Mouse (Mus musculus) CH12.LX (cell line): ENCODE results near the gene Stox2. TPM values are rescaled to one million over a fixed set of nuclear protein-coding genes. Genes with fewer than 3 reads are reported as not detected.

ENCODE experiments used
- DNase-seq: peaks from one replicate; pipeline ENCODE4 v3.0.0-alpha.2; 2013; ENCODE audit errors: extremely low read depth
- H3K27ac ChIP-seq: 2 replicates; pipeline ENCODE4 v1.5.1; 2012; ENCODE audit warnings: low read depth, mild to moderate bottlenecking, control low read depth, moderate library complexity; ENCODE audit not compliant: insufficient read depth
- H3K27me3 ChIP-seq: replicated peaks from 2 replicates; pipeline ENCODE3; 2012; ENCODE audit warnings: inconsistent platforms
- H3K36me3 ChIP-seq, 2 experiments: replicated peaks in 1 of 2; 2 replicates each; pipeline versions ENCODE3 to v1.6.1; 2012; ENCODE audit warnings: inconsistent platforms in 1 of 2, low read length in 1 of 2, mild to moderate bottlenecking in 1 of 2, mixed read lengths in 1 of 2, moderate library complexity in 1 of 2; ENCODE audit not compliant: control insufficient read depth in 1 of 2, insufficient read depth in 1 of 2
- H3K4me1 ChIP-seq, 2 experiments: 2 replicates each; pipeline ENCODE4 v1.6.1; 2012; ENCODE audit warnings: inconsistent platforms in 1 of 2, moderate library complexity in 1 of 2; ENCODE audit not compliant: insufficient read depth in 2 of 2, control insufficient read depth in 1 of 2
- H3K4me2 ChIP-seq: 2 replicates; pipeline ENCODE4 v1.6.1; 2012; ENCODE audit warnings: low read depth, mild to moderate bottlenecking, control low read depth; ENCODE audit not compliant: poor library complexity, insufficient read depth, severe bottlenecking
- H3K4me3 ChIP-seq, 3 experiments: fragments of 150-350 bp in 1 of 3; sonication (generic) in 1 of 3; replicated peaks in 1 of 3; 2 replicates each; pipeline versions ENCODE3 to v1.5.1; 2011 to 2012; ENCODE audit warnings: low read depth in 2 of 3, low read length in 2 of 3, mild to moderate bottlenecking in 2 of 3, moderate library complexity in 2 of 3, control low read depth in 1 of 3, improper control_type of control experiment in 1 of 3, inconsistent platforms in 1 of 3, mixed read lengths in 1 of 3; ENCODE audit not compliant: poor library complexity in 1 of 3
- H3K79me2 ChIP-seq: replicated peaks from 2 replicates; pipeline ENCODE4 v1.6.1; 2012; ENCODE audit warnings: mild to moderate bottlenecking, moderate library complexity; ENCODE audit not compliant: control insufficient read depth, poor library complexity, insufficient read depth, severe bottlenecking; ENCODE audit errors: extremely low read depth
- H3K9ac ChIP-seq: 2 replicates; pipeline ENCODE4 v1.6.1; 2012; ENCODE audit warnings: low read depth, mild to moderate bottlenecking, control low read depth, moderate library complexity; ENCODE audit not compliant: insufficient read depth
- H3K9me3 ChIP-seq: replicated peaks from 2 replicates; pipeline ENCODE3; 2012; ENCODE audit warnings: low read length, inconsistent platforms, mixed read lengths
- BHLHE40 ChIP-seq: IDR thresholded peaks from 2 replicates; pipeline ENCODE4 v1.6.1; 2011; ENCODE audit warnings: mild to moderate bottlenecking, low read depth, low read length, improper control_type of control experiment
- CHD1 ChIP-seq: IDR thresholded peaks from 2 replicates; pipeline ENCODE4 v1.6.1; 2012; ENCODE audit warnings: low read depth, low read length, improper control_type of control experiment, inconsistent platforms
- CHD2 ChIP-seq: IDR thresholded peaks from 2 replicates; pipeline ENCODE4 v1.6.1; 2011; ENCODE audit warnings: low read length, improper control_type of control experiment
- CTCF ChIP-seq, 2 experiments: IDR thresholded peaks in 1 of 2; conservative IDR thresholded peaks in 1 of 2; 2 replicates each; pipeline ENCODE4 v1.5.1; 2011 to 2012; ENCODE audit warnings: low read depth in 2 of 2, low read length in 2 of 2, improper control_type of control experiment in 1 of 2, inconsistent platforms in 1 of 2, mild to moderate bottlenecking in 1 of 2, moderate library complexity in 1 of 2
- E2F4 ChIP-seq: IDR thresholded peaks from 2 replicates; pipeline ENCODE4 v1.6.1; 2011; ENCODE audit warnings: low read depth, low read length, improper control_type of control experiment; ENCODE audit not compliant: insufficient replicate concordance
- ELF1 ChIP-seq: IDR thresholded peaks from 2 replicates; pipeline ENCODE4 v1.6.1; 2014; ENCODE audit warnings: low read depth, mild to moderate bottlenecking, inconsistent platforms, low read length, improper control_type of control experiment
- GABPA ChIP-seq: IDR thresholded peaks from 2 replicates; pipeline ENCODE4 v1.6.1; 2012; ENCODE audit warnings: low read depth, low read length, improper control_type of control experiment, inconsistent platforms; ENCODE audit not compliant: insufficient replicate concordance
- HCFC1 ChIP-seq: IDR thresholded peaks from 2 replicates; pipeline ENCODE4 v1.6.1; 2012; ENCODE audit warnings: low read depth, mild to moderate bottlenecking, inconsistent platforms, low read length, improper control_type of control experiment
- JUN ChIP-seq: IDR thresholded peaks from 2 replicates; pipeline ENCODE4 v1.6.1; 2011; ENCODE audit warnings: low read depth, mild to moderate bottlenecking, low read length, improper control_type of control experiment, moderate library complexity; ENCODE audit not compliant: insufficient read depth
- JUND ChIP-seq: conservative IDR thresholded peaks from 2 replicates; pipeline ENCODE4 v1.6.1; 2011; ENCODE audit warnings: low read depth, low read length, improper control_type of control experiment
- MAFK ChIP-seq: IDR thresholded peaks from 2 replicates; pipeline ENCODE4 v1.6.1; 2011; ENCODE audit warnings: low read length, improper control_type of control experiment; ENCODE audit not compliant: insufficient replicate concordance
- MEF2A ChIP-seq: IDR thresholded peaks from 2 replicates; pipeline ENCODE4 v1.6.1; 2014; ENCODE audit warnings: low read depth, mild to moderate bottlenecking, inconsistent platforms, low read length, improper control_type of control experiment, borderline replicate concordance
- MXI1 ChIP-seq: IDR thresholded peaks from 2 replicates; pipeline ENCODE4 v1.6.1; 2011; ENCODE audit warnings: mild to moderate bottlenecking, low read depth, low read length, improper control_type of control experiment
- NELFE ChIP-seq: IDR thresholded peaks from 2 replicates; pipeline ENCODE4 v1.6.1; 2011; ENCODE audit warnings: low read depth, low read length, improper control_type of control experiment
- NRF1 ChIP-seq: IDR thresholded peaks from 2 replicates; pipeline ENCODE4 v1.6.1; 2014; ENCODE audit warnings: low read depth, mild to moderate bottlenecking, inconsistent platforms, low read length, improper control_type of control experiment, moderate library complexity
- PAX5 ChIP-seq: IDR thresholded peaks from 2 replicates; pipeline ENCODE4 v1.6.1; 2012; ENCODE audit warnings: low read length, inconsistent platforms, mixed read lengths
- POLR2A ChIP-seq: IDR thresholded peaks from 2 replicates; pipeline ENCODE4 v1.6.1; 2011; ENCODE audit warnings: low read depth, mild to moderate bottlenecking, improper control_type of control experiment, low read length
- POLR2AphosphoS2 ChIP-seq: IDR thresholded peaks from 2 replicates; pipeline ENCODE4 v1.6.1; 2011; ENCODE audit warnings: low read depth, low read length, improper control_type of control experiment
- RAD21 ChIP-seq: IDR thresholded peaks from 2 replicates; pipeline ENCODE4 v1.6.1; 2011; ENCODE audit warnings: low read depth, mild to moderate bottlenecking, low read length, improper control_type of control experiment, moderate library complexity
- SIN3A ChIP-seq: IDR thresholded peaks from 2 replicates; pipeline ENCODE4 v1.6.1; 2012; ENCODE audit warnings: low read length, improper control_type of control experiment, inconsistent platforms
- TBP ChIP-seq: conservative IDR thresholded peaks from 2 replicates; pipeline ENCODE4 v1.6.1; 2011; ENCODE audit warnings: low read depth, low read length, improper control_type of control experiment
- TCF12 ChIP-seq: IDR thresholded peaks from 2 replicates; pipeline ENCODE4 v1.6.1; 2014; ENCODE audit warnings: low read depth, mild to moderate bottlenecking, inconsistent platforms, low read length, improper control_type of control experiment
- UBTF ChIP-seq: IDR thresholded peaks from 2 replicates; pipeline ENCODE4 v1.6.1; 2012; ENCODE audit warnings: low read depth, mild to moderate bottlenecking, inconsistent platforms, low read length, improper control_type of control experiment, moderate library complexity
- USF2 ChIP-seq: conservative IDR thresholded peaks from 2 replicates; pipeline ENCODE4 v1.6.1; 2011; ENCODE audit warnings: low read depth, low read length, improper control_type of control experiment
- ZC3H11A ChIP-seq: IDR thresholded peaks from 2 replicates; pipeline ENCODE4 v1.6.1; 2012; ENCODE audit warnings: low read depth, mild to moderate bottlenecking, inconsistent platforms, low read length, improper control_type of control experiment
- ZMIZ1 ChIP-seq: IDR thresholded peaks from 2 replicates; pipeline ENCODE4 v1.6.1; 2012; ENCODE audit warnings: low read depth, mild to moderate bottlenecking, inconsistent platforms, low read length, improper control_type of control experiment
- dilution Hi-C: fragments of 300-500 bp; cut with MboI; formaldehyde crosslinking; loops from 2 replicates; pipeline ENCODE4 v1.14.3; 2020; ENCODE audit warnings: low sequenced_read_pairs; ENCODE audit not compliant: extremely low pct_unique_long_range_greater_than_20kb, extremely low pct_ligation_motif_present
- in situ Hi-C: fragments of 300-500 bp; cut with MboI; formaldehyde crosslinking; loops from 3 replicates; pipeline ENCODE4 v1.14.3; 2019; ENCODE audit warnings: low sequenced_read_pairs, low pct_ligation_motif_present, low pct_unique_long_range_greater_than_20kb, mixed read lengths
- polyA plus RNA-seq: library from polyadenylated mRNA; unstranded; fragments of >175 nt; gene quantifications from 2 replicates; pipeline ENCODE4 v1.2.1, GENCODE M21; 2012; ENCODE audit warnings: low read depth; ENCODE audit not compliant: insufficient read length
- total RNA-seq, 2 experiments: library from RNA; depleted of rRNA; stranded (reverse); fragments of 300-350 nt in 1 of 2; fragments of >200 nt in 1 of 2; gene quantifications; 2 replicates each; pipeline ENCODE4 v1.2.3; 2012 to 2014

Stox2 gene
- total and polyA plus RNA-seq, 3 experiments = 0.23 to 1.0 (median 0.42) TPM

DNA sequence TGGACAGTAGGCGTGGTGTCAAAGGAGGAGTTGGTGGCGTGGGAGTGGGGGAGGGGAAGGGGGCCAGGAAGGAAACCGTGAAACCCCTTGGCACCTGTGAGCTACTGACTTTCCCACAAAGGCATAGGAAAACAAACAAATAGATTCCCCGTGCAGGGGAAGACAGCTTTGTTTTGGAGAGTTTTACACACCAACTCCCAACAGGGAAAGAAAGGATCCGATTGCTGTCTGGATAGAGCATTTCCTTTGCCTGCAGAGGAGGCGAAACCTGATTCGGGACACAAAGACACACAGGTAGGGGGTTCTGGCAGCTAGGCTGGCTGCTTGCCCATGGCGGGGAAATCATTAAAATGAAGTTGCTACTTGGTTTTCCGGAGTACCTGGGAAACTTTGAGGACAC, 310.6 kb downstream of the Stox2 start:
- dilution Hi-C loops (no loop called here), in situ Hi-C loops (no loop called here)
- Histone ChIP-seq H3K9ac (no peak overlapping the region), H3K79me2 (no peaks in the 10 kb centered on the region), H3K27ac (no peak overlapping the region), H3K4me3 (no peak overlapping the region), H3K4me1 (no peaks in the 10 kb centered on the region), H3K9me3 (no peaks in the 10 kb centered on the region), H3K27me3 (no peaks in the 10 kb centered on the region), H3K4me2 (no peak overlapping the region), H3K36me3 (no peaks in the 10 kb centered on the region)
- DNase-seq = no peak
- no peak for TF ChIP-seq CHD2
- no peak for TF ChIP-seq NELFE
- TF ChIP-seq PAX5 = no peak
- no peak for TF ChIP-seq GABPA
- TF ChIP-seq UBTF = no peak
- TF ChIP-seq SIN3A = no peak
- no peak for TF ChIP-seq E2F4
- no peak for TF ChIP-seq MAFK
- TF ChIP-seq ELF1 = no peak
- no peak for TF ChIP-seq ZMIZ1
- no peak for TF ChIP-seq CHD1
- no peak for TF ChIP-seq MXI1
- TF ChIP-seq CTCF (conservative IDR thresholded peaks at IDR 0.05 in 1 of 2, IDR thresholded peaks at IDR 0.05 in 1 of 2; ENCODE audit: low read depth in 2 of 2, low read length in 2 of 2) = no peak
- no peak for TF ChIP-seq RAD21
- no peak for TF ChIP-seq USF2
- no peak for TF ChIP-seq TCF12

DNA sequence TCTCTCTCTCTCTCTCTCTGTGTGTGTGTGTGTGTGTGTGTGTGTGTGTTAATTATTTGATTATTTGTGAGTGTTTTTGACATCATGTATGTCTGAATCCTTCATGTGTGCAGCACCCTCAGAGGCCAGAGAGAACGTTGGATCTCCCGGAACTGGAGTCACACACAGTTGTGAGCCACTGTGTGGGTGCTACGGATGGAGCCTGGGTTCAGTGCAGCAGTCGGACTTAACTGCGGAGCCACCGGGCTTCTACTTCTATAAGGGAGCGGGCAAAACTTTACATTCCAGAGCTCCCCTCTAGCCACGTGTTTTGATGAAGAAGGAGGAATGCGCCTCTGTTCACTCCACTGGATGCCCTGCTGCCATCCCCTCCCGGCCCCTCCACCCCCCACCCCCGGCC, 311.4 kb downstream of the Stox2 start:
- H3K27me3 ChIP-seq = no peaks in the 10 kb centered on the region
- TF ChIP-seq UBTF = no peak
- TF ChIP-seq MAFK = no peak
- TF ChIP-seq TBP = no peak
- no peak for TF ChIP-seq NRF1
- TF ChIP-seq JUND = no peak
- TF ChIP-seq CHD1 = no peak
- TF ChIP-seq E2F4 = no peak
- TF ChIP-seq HCFC1 = no peak
- TF ChIP-seq BHLHE40 = no peak
- no peak for TF ChIP-seq ZC3H11A
- no peak for TF ChIP-seq JUN
- TF ChIP-seq MEF2A = no peak
- TF ChIP-seq ELF1 = no peak
- TF ChIP-seq POLR2A = no peak
- TF ChIP-seq CTCF (conservative IDR thresholded peaks at IDR 0.05 in 1 of 2, IDR thresholded peaks at IDR 0.05 in 1 of 2; ENCODE audit: low read depth in 2 of 2, low read length in 2 of 2) = no peak
- TF ChIP-seq POLR2AphosphoS2 = no peak
- TF ChIP-seq ZMIZ1 = no peak
- no peak overlapping the region for H3K4me3 ChIP-seq
- no peaks in the 10 kb centered on the region for H3K4me1 ChIP-seq
- H3K79me2 ChIP-seq = no peaks in the 10 kb centered on the region
- in situ Hi-C loops = no loop called here
- no peak overlapping the region for H3K9ac ChIP-seq
- no peaks in the 10 kb centered on the region for H3K9me3 ChIP-seq
- H3K36me3 ChIP-seq = no peaks in the 10 kb centered on the region
- DNase-seq = no peak
- no peak overlapping the region for H3K4me2 ChIP-seq
- no peak overlapping the region for H3K27ac ChIP-seq
- dilution Hi-C loops = no loop called here
